Mouse (Mus musculus) A20 (cell line): Measurements from ENCODE around the gene Efcc1.
A peak's percentile ranks its signal among the peaks of the same experiment; 100 is the strongest.

Source experiments
- DNase-seq: peaks from one replicate; pipeline ENCODE4 v3.0.0-alpha.2; 2011; ENCODE audit warnings: low read depth, low spot score

Efcc1 gene

DNA sequence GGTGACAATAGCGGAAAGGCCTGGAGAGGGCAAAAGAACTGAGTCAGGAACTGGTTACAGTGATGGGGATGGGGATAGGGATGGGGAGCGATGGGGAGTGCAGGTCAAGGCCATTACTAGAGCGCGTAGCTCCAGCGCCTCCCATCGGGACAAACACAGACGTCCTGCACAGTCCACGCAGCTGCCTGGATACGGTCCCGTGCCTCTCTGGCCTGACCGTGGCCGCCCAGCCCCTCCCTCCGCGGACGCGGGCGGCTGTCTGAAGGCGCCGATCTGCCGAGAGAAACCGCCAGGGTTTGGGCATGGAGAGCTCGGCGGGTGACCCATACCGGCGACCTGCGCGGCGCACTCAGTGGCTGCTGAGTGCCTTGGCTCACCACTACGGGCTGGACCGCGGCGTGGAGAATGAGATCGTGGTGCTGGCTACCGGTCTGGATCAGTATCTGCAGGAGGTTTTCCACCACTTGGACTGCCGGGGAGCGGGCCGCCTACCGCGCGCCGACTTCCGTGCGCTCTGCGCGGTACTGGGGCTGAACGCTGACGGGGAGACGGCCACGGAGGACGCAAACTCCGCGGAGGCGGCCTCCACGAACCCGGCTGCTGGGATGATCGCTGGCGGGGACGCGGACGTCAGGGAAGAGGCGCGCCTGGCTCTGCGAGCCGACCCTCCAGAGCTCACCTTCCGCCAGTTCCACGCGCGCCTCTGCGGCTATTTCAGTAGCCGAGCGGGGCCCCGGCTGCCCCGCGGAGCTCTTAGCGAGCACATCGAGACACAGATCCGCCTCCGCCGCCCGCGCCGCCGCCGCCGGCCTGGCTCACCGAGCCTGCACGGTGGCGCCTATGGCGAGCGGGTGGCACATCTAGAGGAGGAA lies at the start of gene Efcc1:
TSS of gene Efcc1 (plus strand) at position 279 of the 872 bp plus-strand sequence.
- no peak for DNase-seq

DNA sequence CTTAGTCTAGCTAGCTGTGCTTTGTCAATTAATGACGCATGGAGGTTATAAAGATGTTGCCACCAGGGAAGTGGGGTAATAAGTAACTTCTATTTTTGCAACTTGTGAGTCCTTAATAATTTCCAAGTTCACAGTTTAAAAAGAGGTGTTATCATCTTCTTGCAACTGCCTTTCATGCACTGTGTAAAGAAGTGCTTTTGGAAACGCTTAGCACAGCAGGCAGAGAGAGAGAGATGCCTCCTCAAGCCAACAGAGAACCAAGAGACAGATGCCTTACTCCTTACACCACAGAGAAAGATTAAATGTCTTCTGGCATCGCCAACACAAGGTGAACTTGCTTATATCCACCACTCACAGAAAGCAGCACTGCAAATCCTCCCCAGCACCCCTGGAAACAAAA lies 34.7 kb upstream of the Efcc1 start:
- no peak for DNase-seq

DNA sequence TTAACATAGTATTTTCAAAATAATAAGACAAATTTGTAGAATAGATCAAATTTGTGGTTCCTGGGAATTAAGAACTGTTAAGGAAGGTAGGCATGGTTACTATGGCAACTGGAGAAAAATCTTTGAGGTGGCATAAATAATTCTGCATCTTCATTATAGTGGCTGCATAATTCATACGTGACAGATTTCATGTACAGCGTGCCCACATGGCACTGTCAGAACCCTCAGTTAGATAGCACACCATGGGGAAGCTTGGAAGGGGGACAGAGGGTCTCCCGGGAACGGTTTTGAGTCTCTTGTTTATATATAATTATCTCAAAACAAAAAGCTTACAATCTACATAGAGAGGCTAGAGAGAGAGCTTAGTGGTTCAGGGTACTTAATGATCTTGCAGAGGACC lies 34.1 kb upstream of the Efcc1 start:
- DNase-seq: no peak

DNA sequence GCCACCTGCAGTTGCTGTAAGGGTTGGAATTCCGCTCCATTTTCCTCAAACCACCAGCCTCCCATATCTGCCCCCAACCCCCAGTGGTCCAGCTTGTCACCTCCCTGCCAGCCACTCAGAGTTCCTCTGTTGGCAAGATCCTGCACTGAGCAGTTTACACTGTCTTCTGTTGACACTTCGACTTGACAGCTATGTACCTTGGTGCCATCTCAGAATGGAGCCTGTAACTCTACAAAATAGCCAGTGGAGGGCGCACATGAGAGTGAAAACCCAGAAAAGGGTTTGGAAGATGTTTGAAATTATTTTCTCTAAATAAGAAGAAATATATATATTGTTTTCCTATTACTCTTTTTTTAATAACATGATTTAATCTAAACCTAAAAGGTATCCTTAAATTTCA lies 24.4 kb upstream of the Efcc1 start:
- peak; percentile 37 for DNase-seq

DNA sequence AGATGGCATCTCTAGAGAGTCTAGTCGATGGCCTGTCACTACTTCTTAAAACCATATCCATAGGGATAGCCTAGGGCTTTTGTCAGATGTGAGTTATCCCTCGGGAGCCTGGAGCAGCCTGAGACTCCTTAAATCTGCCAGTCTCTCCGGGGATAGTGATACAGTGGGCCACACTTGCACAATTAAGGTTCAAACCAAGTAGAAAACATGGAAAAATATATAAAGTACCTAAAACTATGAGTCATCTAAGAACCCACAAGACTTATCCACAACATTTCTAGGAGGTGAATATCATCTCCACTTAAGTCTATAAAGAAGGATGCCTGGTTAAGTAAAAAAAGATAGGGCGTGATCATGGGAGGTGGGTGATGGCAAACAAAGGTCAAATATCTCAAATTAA lies 18.4 kb upstream of the Efcc1 start:
- no peak for DNase-seq

DNA sequence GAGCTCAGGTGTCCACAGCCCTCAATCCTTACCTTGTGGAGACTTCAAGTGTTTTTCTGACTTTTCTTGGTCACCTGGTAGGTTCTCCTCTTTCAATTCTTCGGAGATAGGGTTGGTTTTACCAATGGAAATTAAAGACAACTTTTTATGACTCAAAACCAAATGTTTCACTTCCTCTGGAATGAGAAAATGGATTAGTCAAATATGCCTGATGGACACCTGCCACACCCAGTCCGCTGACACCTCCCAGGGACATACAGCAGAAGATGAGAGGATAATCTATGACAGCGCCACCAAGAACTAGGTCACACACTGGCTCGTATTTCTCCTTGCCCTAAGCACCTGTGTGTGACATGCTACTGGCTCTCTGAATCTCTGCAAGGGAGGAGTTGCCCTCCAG lies 16.6 kb upstream of the Efcc1 start:
- peak; percentile 6 for DNase-seq

DNA sequence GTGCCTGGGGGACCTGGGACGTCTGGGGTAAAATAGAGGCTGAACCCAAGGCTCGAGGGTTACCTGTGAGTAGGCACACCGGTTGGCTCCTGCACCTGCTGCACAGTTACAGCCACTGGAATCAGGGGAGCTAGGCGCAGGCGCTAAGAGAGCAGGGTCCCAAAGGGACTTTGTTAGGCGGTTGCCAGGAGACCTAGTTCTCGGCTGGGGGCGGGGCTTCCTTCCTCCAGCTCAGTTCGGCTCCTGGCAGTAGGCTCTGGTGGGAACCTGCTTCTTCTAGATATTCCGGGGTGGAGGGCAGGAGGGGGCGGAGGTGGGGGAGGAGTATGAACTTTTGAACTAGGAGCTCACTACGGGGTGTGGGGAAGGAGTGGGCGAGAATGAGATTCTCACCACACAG lies 8.0 kb upstream of the Efcc1 start:
- no peak for DNase-seq

DNA sequence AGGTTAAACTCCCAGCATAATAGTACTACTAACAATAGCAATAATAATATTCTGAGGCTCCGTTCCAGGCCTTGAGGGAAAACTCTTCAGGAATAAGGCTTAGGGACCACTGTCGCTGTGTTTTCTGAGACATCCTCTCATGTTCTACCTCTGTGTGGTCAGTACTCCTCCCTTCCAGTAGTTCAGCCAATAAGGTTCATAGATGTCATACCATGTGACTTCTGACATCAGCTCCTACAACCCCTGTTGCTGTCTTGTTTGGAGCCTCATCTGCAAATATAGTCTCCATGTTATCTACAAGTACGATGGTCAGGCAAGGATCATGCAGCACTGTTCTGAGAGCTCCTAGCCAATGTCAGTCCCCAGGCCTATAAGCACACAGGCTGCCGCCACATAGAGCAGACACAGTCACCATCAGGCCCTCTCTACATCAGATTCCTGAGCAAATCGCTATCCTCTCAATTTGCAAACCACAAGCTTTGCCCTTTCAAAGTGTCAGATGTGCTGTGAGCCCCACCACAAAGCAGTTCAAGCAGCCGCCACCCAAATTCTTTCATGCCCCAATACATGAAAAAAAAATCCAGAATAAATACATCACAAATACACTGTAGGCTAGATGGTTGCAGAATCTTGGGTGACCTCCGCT lies 5.3 kb upstream of the Efcc1 start:
- no peak for DNase-seq

DNA sequence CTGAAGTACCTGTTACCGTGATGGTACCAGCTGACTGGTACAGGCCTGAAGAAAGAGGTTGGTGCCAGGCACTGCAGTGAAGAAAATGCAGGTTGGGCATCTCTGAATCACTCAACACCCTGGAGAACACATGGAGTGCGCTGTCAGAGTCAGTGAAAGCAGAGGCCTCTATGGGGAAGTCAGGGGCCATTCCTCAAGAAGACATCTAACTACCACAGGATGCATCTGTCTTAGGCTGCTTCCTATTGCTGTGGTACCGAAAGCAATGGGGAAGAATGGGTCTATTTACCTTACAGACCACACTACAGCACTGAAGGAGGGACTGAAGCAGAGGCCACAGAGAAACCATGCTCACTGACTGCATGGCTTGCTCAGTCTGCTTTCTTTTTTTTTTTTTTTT lies 2.6 kb upstream of the Efcc1 start:
- no peak for DNase-seq

DNA sequence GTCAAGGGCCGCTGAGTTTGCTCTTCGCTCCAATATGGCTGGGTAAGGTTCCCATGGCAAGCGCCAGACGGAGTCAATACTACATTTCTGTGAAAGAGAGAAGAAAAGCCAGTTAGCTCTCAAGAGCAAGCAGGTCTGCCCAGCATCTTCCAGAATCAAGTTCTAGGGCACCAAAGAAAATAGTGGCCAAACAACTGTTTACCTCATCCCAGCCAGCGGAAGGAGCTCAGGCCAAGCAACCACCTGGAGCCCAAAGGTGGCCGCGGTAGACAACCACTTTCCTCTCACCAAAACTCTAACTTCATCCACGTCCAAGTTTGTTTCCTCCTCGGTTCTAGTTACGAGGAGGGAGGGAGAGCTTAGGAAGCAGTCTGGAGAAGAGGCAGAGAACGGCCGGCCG lies 528 bp upstream of the Efcc1 start:
- DNase-seq: no peak

DNA sequence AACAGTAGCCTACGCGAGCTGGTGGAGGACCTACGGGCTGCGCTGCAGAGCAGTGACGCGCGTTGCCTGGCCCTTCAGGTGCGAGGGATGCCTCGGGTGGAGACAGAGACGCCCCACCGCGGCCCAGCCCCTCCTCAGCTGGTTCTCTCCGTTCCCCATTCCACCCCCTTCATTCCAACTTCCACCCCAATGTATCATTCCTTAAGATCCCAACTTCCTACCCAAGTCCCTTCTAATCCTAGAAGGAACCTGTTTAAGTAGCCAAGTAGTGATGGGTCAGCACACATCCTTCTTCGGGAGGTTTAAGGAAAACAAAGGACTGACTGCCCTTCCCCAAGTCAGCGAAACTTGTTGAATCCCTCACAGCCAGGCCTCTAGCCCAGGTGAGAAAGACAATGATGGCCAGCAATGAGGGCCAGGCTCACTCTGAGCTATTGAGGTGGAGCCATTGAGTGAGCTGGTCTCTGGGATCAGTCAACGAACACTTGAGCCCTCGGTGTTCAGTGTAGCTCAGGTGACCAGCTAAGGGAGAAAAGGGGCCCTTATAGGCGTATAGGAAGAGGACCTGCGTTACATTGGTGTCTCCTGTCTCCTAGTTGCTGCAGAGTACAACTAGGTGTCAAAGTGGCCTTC lies 910 bp downstream of the Efcc1 start:
- no peak for DNase-seq

DNA sequence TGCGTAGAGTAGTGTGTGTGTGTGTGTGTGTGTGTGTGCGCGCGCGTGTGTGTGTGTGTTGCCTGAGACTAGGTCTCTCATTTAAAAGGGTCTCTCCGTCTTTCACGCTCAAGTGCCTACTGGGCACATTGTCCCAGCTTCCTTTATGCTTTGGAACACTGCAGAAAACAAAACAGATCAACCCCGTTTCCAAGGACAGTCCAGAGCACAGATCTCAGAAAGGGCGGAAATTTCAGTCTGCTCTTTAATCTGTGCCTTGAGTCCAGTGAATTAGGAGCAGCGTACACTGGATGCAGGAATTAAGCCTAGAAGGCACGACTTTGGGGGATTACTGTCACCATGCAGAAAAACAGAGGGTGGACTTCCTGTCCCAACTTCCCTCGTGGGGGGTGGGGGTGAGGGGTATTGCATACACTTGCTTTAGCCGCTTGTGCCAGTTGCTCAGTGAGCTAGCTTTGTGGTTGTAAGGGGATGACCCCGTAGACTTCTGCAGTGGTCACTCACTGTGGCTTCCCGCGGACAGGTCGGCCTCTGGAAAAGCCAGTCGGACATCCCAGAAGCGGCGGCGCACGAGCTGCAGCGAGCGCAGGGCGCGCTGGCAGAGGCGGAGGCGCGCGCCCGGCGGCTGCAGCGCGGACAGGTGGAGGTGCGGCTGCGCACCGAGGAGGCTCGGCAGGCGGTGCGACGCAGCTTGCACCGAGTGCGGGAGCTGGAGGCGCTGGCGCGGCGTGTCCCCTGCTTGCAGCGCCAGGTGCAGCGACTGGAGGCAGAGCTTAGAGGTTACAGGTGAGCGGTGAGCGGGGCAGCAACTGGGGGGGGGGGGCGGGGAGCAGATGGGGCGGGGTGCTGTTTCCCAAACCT lies 1.7 kb downstream of the Efcc1 start:
- no peak for DNase-seq

DNA sequence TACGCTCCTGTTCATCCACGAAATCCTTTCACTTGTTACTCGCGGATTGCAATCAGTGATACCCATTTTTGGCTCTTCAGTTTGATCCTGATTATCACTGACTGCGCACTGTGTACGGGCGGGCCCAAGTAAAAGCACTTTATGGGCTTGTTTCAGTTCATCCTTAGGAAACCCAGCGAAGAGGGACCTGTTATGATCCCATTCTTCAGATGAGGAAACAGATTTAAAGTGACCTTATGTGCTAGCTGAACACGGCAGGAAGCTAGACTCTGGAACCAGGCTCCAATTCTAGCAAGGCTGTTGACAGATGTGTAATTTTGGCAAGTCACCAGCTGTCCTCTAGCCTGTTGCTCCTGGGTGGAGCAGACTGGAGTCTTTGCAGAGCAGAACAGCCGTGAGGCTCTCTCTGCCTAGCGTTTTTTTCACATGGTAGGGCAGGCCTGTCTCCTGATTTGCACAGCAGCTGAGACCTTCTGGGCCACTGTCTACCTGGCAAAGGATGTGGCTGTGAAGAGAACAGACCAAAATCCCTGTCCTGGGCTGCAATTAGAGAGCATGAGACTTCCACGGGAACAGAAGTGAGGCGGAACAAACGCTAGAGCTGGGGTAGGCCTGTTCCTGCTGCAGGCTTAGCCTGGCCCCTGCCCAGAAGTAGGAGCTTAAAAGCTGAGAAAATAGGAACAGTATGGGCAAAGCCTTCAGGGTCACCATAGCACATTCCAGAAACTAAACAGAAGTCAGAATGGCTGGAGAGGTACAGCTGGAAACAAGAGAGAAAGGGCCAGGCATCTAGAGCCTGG lies 2.7 kb downstream of the Efcc1 start:
- DNase-seq: no peak

DNA sequence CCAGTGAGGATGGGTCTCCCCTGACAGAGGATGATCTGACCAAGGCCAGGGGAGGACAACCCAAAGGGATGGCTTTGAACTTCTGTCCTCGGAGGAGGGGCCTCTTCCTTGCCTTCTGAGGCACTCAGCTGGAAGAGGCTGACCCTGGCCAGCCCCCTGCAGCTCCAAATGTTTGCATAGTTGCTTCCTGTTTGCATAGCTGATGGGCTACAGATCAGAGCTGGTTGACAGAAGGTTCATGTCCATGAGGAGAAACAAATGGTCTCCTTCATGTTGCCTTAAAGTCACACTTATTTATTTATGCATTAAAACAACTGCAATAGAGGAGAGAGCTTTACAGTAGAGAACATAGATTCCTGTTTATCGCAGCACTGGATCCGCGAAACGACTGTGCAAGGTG lies 3.5 kb downstream of the Efcc1 start:
- DNase-seq: no peak

DNA sequence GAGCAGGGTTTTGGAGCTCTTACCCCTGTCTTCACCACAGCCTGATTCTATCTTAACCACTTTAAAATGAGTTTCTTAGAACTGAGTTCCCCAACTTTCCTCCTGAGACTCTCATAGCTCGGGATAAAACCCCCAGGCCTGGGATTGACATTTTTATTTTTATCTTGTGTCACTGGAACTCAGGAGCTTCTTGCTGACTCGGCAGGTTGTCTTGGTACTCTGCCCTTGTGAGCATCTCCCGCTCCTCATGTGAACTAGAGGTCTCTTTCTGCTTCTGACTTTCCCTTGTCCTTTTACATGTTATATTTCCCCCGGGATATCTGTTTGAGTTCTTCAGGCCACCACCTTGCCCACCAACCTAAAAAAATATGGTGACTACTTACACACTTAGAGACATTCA lies 6.3 kb downstream of the Efcc1 start:
- DNase-seq: no peak

DNA sequence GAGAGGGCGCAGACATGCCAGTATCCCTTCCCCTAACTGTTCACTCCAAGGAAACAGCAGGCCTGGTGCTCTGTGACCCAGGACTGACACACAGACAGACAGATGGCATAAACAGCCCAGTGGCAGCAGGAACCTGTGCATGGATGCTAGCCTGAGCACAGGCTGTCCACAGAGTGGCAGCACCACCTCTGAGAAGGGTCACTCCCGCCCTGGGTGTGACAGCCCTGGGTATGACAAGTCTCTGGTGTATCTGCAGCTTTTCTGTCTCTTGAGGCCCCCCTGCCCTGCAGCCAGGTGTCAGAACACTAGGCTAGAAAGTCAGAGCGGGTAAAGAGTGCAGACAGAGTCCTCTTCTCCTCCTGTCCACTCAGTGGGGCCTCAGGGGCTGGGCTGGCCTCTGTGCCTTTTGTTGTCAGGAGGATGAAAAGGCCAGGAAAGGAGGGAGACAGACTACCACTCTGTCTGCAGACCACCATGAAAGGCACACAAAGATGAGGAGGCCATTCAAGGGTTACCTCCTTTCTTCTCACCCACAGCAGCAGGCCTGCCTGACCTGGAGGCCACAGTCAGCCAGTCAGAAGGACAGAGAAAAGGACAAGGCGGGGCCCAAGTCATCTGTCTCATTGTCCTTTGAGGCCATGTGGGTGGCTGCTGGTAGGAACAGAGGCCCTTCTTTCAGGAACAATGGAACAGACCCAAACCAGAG lies 7.4 kb downstream of the Efcc1 start:
- no peak for DNase-seq

DNA sequence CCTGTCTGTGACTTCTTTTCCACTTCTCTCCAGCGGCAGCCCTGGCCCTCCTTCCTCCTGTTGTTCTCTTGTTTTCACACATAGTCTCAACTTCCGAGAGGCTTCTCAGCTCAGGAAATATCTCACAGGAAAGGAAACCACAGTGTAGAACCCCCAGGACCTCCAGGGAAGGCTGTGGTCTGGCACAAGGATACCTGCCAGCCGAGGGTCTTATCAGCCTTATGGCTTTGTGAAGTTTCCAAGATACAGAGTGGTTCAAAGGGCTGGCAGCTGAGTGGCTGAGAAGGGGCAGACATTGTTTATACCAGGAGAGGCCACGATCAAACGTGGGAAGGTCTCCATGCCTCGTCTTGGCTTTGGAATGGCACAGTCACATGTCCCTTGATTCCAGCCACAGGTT lies 9.2 kb downstream of the Efcc1 start:
- DNase-seq: no peak

DNA sequence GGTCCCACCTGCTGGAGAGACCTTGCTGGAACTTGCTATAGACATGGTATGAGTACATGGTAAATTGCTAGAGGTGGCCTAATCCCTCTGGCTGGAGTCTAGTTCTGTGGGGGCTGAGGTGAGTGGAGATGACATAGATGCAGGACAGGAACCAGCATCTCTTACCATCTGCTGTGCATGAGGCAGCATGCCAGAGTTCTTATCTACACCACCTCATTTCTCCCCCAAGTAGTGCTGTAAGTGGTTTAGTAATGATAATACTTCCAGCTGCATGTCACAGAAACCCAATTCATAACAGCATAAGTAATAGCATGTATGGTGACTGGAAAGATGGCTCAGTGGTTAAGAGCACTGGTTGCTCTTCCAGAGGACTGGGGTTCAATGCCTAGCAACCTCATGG lies 9.8 kb downstream of the Efcc1 start:
- no peak for DNase-seq

DNA sequence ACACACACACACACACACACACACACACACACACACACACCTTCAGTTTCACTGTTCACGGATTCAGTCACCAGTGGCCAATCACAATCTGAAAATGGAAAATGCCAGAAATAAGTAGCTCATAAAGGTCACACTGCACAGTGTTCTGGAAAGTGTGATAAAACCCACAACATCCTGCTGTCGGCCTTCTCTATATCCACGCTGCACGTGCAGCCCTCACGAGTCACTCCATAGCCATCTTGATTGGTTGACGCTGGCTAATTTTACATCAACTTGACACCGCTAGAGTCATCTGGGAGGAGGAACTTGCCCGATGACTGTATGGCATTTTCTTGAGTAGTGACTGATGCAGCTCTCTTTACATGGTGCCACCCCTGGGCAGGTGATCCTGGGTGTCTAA lies 11.3 kb downstream of the Efcc1 start:
- DNase-seq: no peak

DNA sequence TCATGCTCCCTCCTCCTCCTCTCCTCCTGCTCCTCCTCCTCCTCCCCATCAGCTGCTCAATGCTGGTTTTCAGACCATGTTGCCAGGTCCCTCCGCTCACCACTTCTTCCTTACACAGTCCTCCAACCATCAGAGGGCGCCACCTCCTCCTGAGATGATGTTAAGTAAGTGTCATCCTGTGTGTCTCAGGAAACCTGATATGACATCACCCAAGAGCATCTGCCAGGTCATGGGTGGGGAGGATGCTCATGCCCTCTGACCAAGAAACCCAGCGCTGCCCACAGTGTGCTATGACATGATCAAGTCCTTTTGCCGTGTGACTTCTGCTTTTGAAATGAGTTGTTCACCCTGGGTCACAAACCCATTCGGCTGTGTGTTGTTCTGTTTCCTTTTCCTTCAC lies 12.1 kb downstream of the Efcc1 start:
- DNase-seq: peak; percentile 86
